Mouse (Mus musculus) left cerebral cortex, postnatal 4 days (tissue): ENCODE data around the gene Selenop. TPM values are rescaled to one million over a fixed set of nuclear protein-coding genes. Genes with fewer than 3 reads are reported as not detected.

Experiments
- total RNA-seq, 2 experiments: library from RNA; stranded (reverse); gene quantifications; 2 replicates each; pipeline ENCODE4 v1.2.3; 2021

Gene Selenop
- total RNA-seq, 2 experiments from 2014 or later = 163 to 191 TPM

Other genes with a start within 250 kb of the Selenop start
- gene Ccdc152, start 35.0 kb downstream of the Selenop start, total RNA-seq = not detected